Mouse (Mus musculus) kidney, embryonic 16.5 days (tissue): Measurements from ENCODE around the gene Asphd2. TPM values are rescaled to one million over a fixed set of nuclear protein-coding genes. Genes with fewer than 3 reads are reported as not detected.

Source experiments
- ATAC-seq: fragments of 200-750 bp; cut with Nextera tagmentation; 2 replicates; pipeline ENCODE4 v1.8.0; 2017; ENCODE audit warnings: moderate TSS enrichment; ENCODE audit not compliant: low FRiP score, low TSS enrichment
- H3K27ac ChIP-seq: fragments of 300-500 bp; sonication (generic); 2 replicates; pipeline ENCODE4 v1.5.1; 2014; ENCODE audit warnings: low read length
- H3K27me3 ChIP-seq: fragments of 300-500 bp; sonication (generic); 2 replicates; pipeline ENCODE4 v1.6.1; 2014; ENCODE audit warnings: low read length, control low read depth, mixed read lengths; ENCODE audit not compliant: insufficient read depth
- H3K36me3 ChIP-seq: fragments of 300-500 bp; sonication (generic); 2 replicates; pipeline ENCODE4 v1.6.1; 2014; ENCODE audit warnings: low read length, control low read depth, mixed read lengths; ENCODE audit not compliant: insufficient read depth
- H3K4me1 ChIP-seq: fragments of 300-500 bp; sonication (generic); 2 replicates; pipeline ENCODE4 v1.6.1; 2014; ENCODE audit warnings: low read length, control low read depth, mixed read lengths; ENCODE audit not compliant: insufficient read depth
- H3K4me2 ChIP-seq: fragments of 300-500 bp; sonication (generic); replicated peaks from 2 replicates; pipeline ENCODE4 v1.6.1; 2014; ENCODE audit warnings: low read depth, low read length
- H3K4me3 ChIP-seq: fragments of 300-500 bp; sonication (generic); 2 replicates; pipeline ENCODE4 v1.5.1; 2014; ENCODE audit warnings: mild to moderate bottlenecking, low read length
- H3K9ac ChIP-seq: fragments of 300-500 bp; sonication (generic); replicated peaks from 2 replicates; pipeline ENCODE4 v1.6.1; 2014; ENCODE audit warnings: low read length
- H3K9me3 ChIP-seq: fragments of 300-500 bp; sonication (generic); 2 replicates; pipeline ENCODE4 v1.6.1; 2016; ENCODE audit warnings: low read length, control low read depth
- WGBS: fragments of 180-500 bp; shearing (Covaris S2); extraction: QIAGEN DNeasy Blood & Tissue Kit; methylation state at CpG from one replicate; pipeline ENCODE4 v1.1.7; 2014; 5-methylcytosine and 5-hydroxymethylcytosine counted together
- polyA plus RNA-seq: library from polyadenylated mRNA; unstranded; fragments of >200 nt; fragmentation: Nextera tagmentation; extraction: Ambion mirVana; gene quantifications from 2 replicates; pipeline ENCODE4 v1.2.1, GENCODE M21; 2015

Gene Asphd2
- polyA plus RNA-seq, 1 experiment from 2014 or later: 4.9 TPM

DNA sequence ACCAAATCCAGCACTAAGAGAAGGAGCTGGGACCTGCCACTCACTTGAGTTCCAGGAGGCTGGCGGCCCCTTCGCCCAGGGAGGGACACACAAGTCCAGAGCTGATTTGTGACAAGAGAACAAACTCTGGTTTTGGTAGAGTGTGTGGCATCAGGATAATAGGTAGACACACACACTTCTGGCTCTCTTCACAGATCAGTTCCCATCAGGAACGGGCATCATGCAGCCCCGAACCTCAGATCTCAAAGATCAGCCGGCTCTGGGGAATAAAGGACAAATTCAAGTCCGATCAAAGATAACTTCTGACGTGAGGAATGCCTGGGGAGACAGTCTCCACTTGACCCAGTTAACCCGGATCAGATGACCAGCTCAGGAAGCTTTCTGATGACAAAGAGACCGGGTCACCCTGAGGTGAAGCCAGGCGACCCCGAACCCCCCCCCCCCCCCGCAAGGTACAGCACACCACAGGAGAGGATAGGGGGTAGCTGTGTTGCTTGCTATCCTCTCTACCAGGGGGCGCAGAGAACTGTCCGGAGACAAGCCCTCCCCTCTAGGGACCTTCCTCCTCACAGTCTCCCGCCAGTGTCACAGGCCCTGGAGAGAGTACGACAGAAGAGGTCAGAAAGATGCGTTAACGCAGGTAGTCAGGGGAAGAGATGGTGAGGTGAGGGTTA is 788 bp downstream of the Asphd2 start:
- no peak overlapping the region for H3K27ac ChIP-seq
- peak; percentile 40; the same call in 1 of the 2 replicates for ATAC-seq
- no peaks in the 10 kb centered on the region for H3K36me3 ChIP-seq
- peaks cover 8% of the 10 kb centered on the region for H3K4me1 ChIP-seq
- no peaks in the 10 kb centered on the region for H3K9me3 ChIP-seq
- H3K9ac ChIP-seq: peak overlapping the region; percentile 72
- H3K4me2 ChIP-seq: peak overlapping the region; percentile 81
- H3K27me3 ChIP-seq: peaks cover 15% of the 10 kb centered on the region
- 6% methylated on average over 17 of the region's 18 CpGs for WGBS
- peak overlapping the region; percentile 64 for H3K4me3 ChIP-seq

DNA sequence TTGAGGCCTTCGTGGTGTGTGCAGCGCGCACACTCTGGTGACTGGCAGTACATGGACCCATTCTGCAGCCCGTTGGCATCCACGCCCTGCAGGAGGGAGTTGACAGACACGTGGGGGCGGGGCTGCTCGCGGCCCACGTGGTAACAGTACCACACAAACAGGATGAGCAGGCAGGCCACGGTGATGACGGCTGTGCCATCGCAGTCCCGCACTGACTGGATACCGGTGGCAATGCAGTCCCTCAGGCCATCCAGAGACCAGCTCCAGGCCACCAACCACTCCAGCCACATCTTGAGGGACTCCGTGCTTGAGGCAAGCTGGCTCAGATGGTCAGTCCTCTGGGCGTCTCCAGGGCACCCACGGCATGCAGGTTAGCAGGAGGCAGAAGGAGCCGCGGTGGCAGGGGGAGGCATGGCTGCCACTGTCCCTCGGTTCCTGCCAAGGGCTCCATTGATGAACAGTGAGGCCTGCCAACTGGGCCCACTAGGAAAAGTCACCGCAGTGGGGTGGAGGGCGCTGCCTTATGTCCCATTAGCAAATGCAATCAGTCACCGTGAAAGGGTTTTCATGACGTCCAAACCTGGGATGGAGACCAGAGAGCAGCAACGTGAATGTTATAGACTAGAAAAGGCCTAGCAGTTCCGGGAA is 2.9 kb downstream of the Asphd2 start:
- H3K4me3 ChIP-seq: no peak overlapping the region
- H3K4me2 ChIP-seq: no peak overlapping the region
- H3K9ac ChIP-seq: no peak overlapping the region
- no peaks in the 10 kb centered on the region for H3K36me3 ChIP-seq
- H3K4me1 ChIP-seq: peaks cover 8% of the 10 kb centered on the region
- WGBS: 72% methylated on average over 27 of the region's 27 CpGs
- H3K9me3 ChIP-seq: no peaks in the 10 kb centered on the region
- no peak overlapping the region for H3K27ac ChIP-seq
- ATAC-seq: no peak
- H3K27me3 ChIP-seq: peaks cover 15% of the 10 kb centered on the region

DNA sequence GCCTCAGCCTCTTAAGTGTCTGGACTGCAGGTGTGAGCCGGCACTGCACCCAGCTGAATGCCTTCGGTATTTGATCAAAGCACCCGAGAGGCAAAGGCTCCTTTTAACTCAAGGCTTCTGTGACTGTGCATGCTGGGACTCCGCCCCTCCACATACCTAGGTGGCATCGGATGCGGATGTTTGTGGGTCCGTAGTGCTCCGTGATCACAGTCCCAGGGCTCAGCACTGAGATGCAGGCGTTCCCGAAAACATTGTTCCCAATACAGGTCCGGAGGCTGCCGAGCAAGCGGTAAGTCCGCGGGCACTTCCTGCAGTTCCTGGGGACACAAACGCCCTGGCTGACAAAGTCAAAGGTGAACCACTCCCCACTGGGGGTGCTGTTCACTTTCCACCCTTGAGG is 3.7 kb downstream of the Asphd2 start:
- no peak overlapping the region for H3K27ac ChIP-seq
- no peak overlapping the region for H3K4me2 ChIP-seq
- H3K9me3 ChIP-seq: no peaks in the 10 kb centered on the region
- no peak for ATAC-seq
- peaks cover 15% of the 10 kb centered on the region for H3K27me3 ChIP-seq
- no peak overlapping the region for H3K4me3 ChIP-seq
- 61% methylated on average over 16 of the region's 16 CpGs for WGBS
- H3K4me1 ChIP-seq: peaks cover 8% of the 10 kb centered on the region
- H3K36me3 ChIP-seq: no peaks in the 10 kb centered on the region
- no peak overlapping the region for H3K9ac ChIP-seq

DNA sequence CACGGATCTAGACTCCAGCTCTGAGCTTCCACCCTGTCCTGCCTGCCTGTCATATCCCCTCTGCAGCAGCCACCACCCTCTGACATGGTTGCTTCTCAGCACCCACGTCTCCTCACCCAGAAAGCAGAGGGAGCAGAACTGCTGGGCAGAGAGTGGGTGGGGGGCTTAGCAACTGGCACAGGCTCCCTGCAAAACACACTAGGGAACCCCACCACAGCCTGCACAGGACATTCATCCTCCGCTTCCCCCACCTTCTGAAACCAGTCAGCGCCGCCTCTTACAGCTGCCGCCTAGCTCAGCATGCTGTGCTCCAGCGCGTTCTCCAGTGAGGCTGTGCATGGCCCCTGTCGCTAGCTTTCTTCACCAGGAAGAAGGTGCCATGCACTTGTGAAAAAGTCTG is 5.3 kb downstream of the Asphd2 start:
- H3K4me1 ChIP-seq: peaks cover 5% of the 10 kb centered on the region
- no peak overlapping the region for H3K4me3 ChIP-seq
- no peaks in the 10 kb centered on the region for H3K9me3 ChIP-seq
- no peaks in the 10 kb centered on the region for H3K36me3 ChIP-seq
- peaks cover 8% of the 10 kb centered on the region for H3K27me3 ChIP-seq
- no peak overlapping the region for H3K27ac ChIP-seq
- WGBS: 67% methylated on average over 9 of the region's 9 CpGs
- H3K9ac ChIP-seq: no peak overlapping the region
- no peak for ATAC-seq
- H3K4me2 ChIP-seq: no peak overlapping the region

DNA sequence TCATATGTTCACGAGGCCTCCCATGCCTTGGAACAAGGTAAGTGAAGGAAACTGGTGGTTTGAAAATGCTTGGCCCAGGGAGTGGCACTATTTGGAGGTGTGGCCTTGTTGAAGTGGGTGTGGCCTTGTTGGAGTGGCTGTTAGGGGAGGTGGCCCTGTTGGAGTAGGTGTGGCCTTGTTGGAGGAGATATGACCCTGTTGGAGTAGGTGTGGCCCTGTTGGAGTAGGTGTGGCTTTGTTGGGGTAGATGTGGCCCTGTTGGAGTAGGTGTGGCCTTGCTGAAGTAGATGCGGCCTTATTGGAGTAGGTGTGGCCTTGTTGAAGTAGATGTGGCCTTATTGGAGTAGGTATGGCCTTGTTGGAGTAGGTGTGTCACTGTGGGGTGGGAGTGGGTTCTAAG is 8.7 kb downstream of the Asphd2 start:
- H3K4me1 ChIP-seq: no peaks in the 10 kb centered on the region
- no peaks in the 10 kb centered on the region for H3K27me3 ChIP-seq
- WGBS: 85% methylated on average over 2 of the region's 2 CpGs
- no peaks in the 10 kb centered on the region for H3K36me3 ChIP-seq
- no peaks in the 10 kb centered on the region for H3K9me3 ChIP-seq
- no peak overlapping the region for H3K27ac ChIP-seq
- H3K4me3 ChIP-seq: no peak overlapping the region
- ATAC-seq: no peak
- no peak overlapping the region for H3K9ac ChIP-seq
- H3K4me2 ChIP-seq: no peak overlapping the region

DNA sequence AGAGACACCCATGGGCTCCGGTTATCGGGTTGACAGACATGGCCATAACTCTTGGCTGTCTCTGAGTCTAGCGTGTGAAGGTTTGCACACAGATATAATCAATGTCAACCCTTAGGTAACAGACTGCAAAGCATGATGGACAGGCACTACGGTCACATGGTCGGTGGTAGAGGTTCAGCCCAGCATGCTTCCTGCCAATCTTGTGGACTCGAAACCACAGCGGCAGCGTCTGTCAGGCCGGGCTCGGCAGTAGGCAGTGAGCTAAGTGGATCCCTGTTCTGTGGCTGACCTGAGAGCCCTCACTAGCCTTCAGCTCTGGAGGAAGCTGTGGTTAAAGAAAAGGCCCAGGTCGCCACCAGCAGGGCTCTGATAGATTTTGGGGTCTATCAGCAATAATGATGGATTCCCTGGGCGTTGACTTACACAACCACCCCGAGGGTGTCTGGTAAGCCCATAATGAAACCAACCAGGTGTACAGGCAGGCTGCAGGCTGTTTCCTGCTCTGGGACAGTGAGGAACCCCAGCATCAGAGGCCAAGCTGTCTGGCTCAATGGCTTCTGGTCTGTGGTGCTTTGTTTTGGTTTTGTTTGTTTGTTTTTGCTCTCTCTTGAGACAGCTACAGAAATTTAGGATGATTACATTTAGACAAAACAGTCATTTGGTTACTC is 9.7 kb downstream of the Asphd2 start:
- WGBS: 91% methylated on average over 13 of the region's 13 CpGs
- no peaks in the 10 kb centered on the region; the same call in 1 of the 2 replicates for H3K36me3 ChIP-seq
- no peak overlapping the region for H3K4me2 ChIP-seq
- no peak for ATAC-seq
- no peak overlapping the region for H3K9ac ChIP-seq
- H3K4me1 ChIP-seq: no peaks in the 10 kb centered on the region
- H3K4me3 ChIP-seq: no peak overlapping the region
- no peak overlapping the region for H3K27ac ChIP-seq
- no peaks in the 10 kb centered on the region for H3K9me3 ChIP-seq
- no peaks in the 10 kb centered on the region for H3K27me3 ChIP-seq

DNA sequence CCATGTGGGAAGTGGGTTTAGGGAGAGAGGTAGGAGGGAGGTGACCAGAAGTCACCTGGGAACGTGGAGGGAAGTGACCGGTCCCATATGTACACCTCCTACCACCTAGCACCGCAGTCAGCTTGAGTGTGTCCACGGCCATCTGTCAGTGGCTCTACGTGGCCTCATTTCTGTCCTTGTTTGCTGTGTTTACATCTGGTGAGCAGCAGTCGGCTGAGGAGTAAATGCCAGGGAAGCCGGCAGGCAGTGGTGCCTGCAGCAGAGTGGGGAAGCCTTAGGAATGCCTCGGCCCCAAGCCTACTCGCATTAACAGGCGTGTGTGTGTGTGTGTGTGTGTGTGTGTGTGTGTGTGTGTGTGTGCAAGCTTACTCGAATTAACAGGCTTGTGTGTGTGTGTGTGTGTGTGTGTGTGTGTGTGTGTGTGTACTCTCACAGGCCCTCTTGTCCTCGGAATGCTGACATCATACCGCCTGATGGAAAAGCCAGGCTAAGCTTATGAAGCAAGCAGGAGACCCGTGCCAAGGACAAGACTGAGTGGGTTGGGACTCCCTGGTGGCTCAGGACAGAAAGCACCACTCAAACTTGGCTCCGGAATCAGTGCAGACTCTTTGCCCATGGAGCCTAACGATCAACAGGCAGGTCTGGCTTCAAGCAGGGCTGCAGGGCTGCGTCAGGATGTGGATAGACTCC is 11.9 kb downstream of the Asphd2 start:
- no peak; the same call in 1 of the 2 replicates for ATAC-seq
- no peak overlapping the region for H3K27ac ChIP-seq
- H3K36me3 ChIP-seq: peaks cover 3% of the 10 kb centered on the region; the same call in 1 of the 2 replicates
- H3K4me2 ChIP-seq: no peak overlapping the region
- H3K9me3 ChIP-seq: no peaks in the 10 kb centered on the region
- H3K9ac ChIP-seq: no peak overlapping the region
- H3K27me3 ChIP-seq: no peaks in the 10 kb centered on the region
- no peaks in the 10 kb centered on the region for H3K4me1 ChIP-seq
- H3K4me3 ChIP-seq: no peak overlapping the region
- 66% methylated on average over 17 of the region's 17 CpGs for WGBS

DNA sequence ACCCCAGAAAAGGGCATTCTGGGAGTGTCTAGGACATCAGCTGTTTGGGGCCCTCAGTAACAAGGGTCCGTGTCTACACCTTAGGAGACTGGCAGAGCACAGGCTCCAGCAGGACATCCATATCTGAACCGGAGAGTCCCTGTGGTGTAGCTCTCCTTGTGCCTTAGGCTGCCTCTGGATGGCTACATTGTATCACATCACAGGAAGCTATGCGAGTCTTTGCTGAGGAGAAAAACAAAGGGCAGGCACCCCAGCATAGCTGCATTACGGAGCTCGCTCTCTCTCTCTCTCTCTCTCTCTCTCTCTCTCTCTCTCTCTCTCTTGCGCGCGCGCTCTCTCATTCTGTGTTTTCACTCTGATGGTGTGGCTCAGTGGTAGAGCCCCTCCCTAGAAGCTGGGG is 12.6 kb downstream of the Asphd2 start:
- Histone ChIP-seq H3K4me1 (no peaks in the 10 kb centered on the region), H3K27me3 (no peaks in the 10 kb centered on the region), H3K9ac (no peak overlapping the region), H3K9me3 (no peaks in the 10 kb centered on the region), H3K4me2 (no peak overlapping the region), H3K4me3 (no peak overlapping the region), H3K36me3 (peaks cover 3% of the 10 kb centered on the region; the same call in 1 of the 2 replicates), H3K27ac (no peak overlapping the region)
- ATAC-seq: no peak
- WGBS: 68% methylated on average over 9 of the region's 9 CpGs

DNA sequence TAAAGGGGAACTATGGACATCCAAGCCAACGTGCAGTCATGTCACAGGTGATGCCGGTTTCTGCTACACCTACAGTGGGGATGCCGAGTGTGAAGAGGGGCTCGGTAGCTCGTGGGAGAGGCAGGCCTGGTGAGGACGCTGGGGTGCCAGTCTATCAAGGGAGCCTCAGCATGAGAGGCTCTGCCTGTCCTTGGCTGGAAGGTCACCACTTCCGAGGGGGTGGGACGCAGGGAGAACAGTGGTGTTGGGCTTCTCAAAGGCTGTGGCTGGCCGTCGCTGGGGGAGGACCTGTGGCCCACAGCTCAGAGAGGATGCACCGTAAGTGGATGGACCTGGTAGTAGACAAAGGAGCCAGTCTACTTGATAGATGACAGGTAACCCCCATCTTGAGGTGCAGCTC is 13.5 kb downstream of the Asphd2 start:
- H3K4me3 ChIP-seq: no peak overlapping the region
- no peaks in the 10 kb centered on the region for H3K4me1 ChIP-seq
- no peaks in the 10 kb centered on the region for H3K27me3 ChIP-seq
- no peak overlapping the region for H3K9ac ChIP-seq
- ATAC-seq: no peak
- no peak overlapping the region for H3K27ac ChIP-seq
- no peak overlapping the region for H3K4me2 ChIP-seq
- H3K9me3 ChIP-seq: no peaks in the 10 kb centered on the region
- peaks cover 3% of the 10 kb centered on the region; the same call in 1 of the 2 replicates for H3K36me3 ChIP-seq
- WGBS: 81% methylated on average over 11 of the region's 11 CpGs
